Mouse (Mus musculus): ENCODE measurements at regions not wholly inside any gene's neighbourhood (a gene's known extent, or its start where the extent isn't known, plus 50 kb on each side); places are given as distances from the start of the nearest gene placed in this dataset.

- DNase-seq = no peak
These were observed 199.6 kb upstream of the Noct start for GRCm38 (mm10) chr3:51024655-51025054.

GRCm38 (mm10) chr3:51031821-51032220 is 192.4 kb upstream of the Noct start:
- DNase-seq = peak; percentile 13

- no peak for DNase-seq
These were observed 191.0 kb upstream of the Noct start for GRCm38 (mm10) chr3:51033292-51033691.

GRCm38 (mm10) chr3:51036700-51037306 is 187.4 kb upstream of the Noct start:
- peak; percentile 4 for DNase-seq

GRCm38 (mm10) chr3:51042223-51042846 is 181.9 kb upstream of the Noct start:
- no peak for DNase-seq

- no peak for DNase-seq
These were observed 175.5 kb upstream of the Noct start for GRCm38 (mm10) chr3:51048739-51049138.

GRCm38 (mm10) chr3:51050156-51050555 is 174.1 kb upstream of the Noct start:
- DNase-seq = no peak

- no peak for DNase-seq
These were observed 169.2 kb upstream of the Noct start for GRCm38 (mm10) chr3:51055004-51055403.

- DNase-seq = no peak
These were observed 160.0 kb upstream of the Noct start for GRCm38 (mm10) chr3:51064201-51064600.

- DNase-seq = no peak
These were observed 157.9 kb upstream of the Noct start for GRCm38 (mm10) chr3:51066373-51066772.

- DNase-seq = no peak
These were observed 151.8 kb upstream of the Noct start for GRCm38 (mm10) chr3:51072417-51072816.

- DNase-seq = no peak
These were observed 151.1 kb upstream of the Noct start for GRCm38 (mm10) chr3:51073003-51073679.

- no peak for DNase-seq
These were observed 150.4 kb upstream of the Noct start for GRCm38 (mm10) chr3:51073743-51074319.

GRCm38 (mm10) chr3:51075219-51075920 is 148.9 kb upstream of the Noct start:
- peak; percentile 47 for DNase-seq

- no peak for DNase-seq
These were observed 145.8 kb upstream of the Noct start for GRCm38 (mm10) chr3:51078459-51078858.

GRCm38 (mm10) chr3:51080415-51080814 is 143.8 kb upstream of the Noct start:
- DNase-seq = no peak

GRCm38 (mm10) chr3:51080855-51081254 is 143.4 kb upstream of the Noct start:
- DNase-seq = no peak

GRCm38 (mm10) chr3:51082831-51083575 is 141.2 kb upstream of the Noct start:
- DNase-seq = no peak

GRCm38 (mm10) chr3:51083583-51083982 is 140.7 kb upstream of the Noct start:
- DNase-seq = no peak

- peak; percentile 60 for DNase-seq
These were observed 137.8 kb upstream of the Noct start for GRCm38 (mm10) chr3:51086441-51086849.

GRCm38 (mm10) chr3:51087076-51087475 is 137.2 kb upstream of the Noct start:
- DNase-seq = no peak
